Mouse (Mus musculus) intestine, embryonic 14.5 days (tissue): ENCODE measurements at regions not wholly inside any gene's neighbourhood (a gene's known extent, or its start where the extent isn't known, plus 50 kb on each side); places are given as distances from the start of the nearest gene placed in this dataset.

Experiments
- ATAC-seq: fragments of 200-750 bp; cut with Nextera tagmentation; replicated peaks from 2 replicates; pipeline ENCODE4 v1.8.0; 2017; ENCODE audit warnings: low read depth, moderate number of reproducible peaks, moderate TSS enrichment, moderate library complexity; ENCODE audit not compliant: low FRiP score, low TSS enrichment
- DNase-seq: peaks from one replicate; pipeline ENCODE4 v3.0.0-alpha.2; 2018; ENCODE audit warnings: low spot score
- H3K27ac ChIP-seq: fragments of 300-500 bp; sonication (generic); 2 replicates; pipeline ENCODE4 v1.5.1; 2014; ENCODE audit warnings: low read depth, mild to moderate bottlenecking, control low read depth
- H3K27me3 ChIP-seq: fragments of 300-500 bp; sonication (generic); replicated peaks from 2 replicates; pipeline ENCODE4 v1.6.1; 2014; ENCODE audit warnings: low read length, control low read depth; ENCODE audit not compliant: control insufficient read depth, insufficient read depth
- H3K36me3 ChIP-seq: fragments of 300-500 bp; sonication (generic); 2 replicates; pipeline ENCODE4 v1.6.1; 2014; ENCODE audit warnings: low read length, control low read depth; ENCODE audit not compliant: control insufficient read depth, insufficient read depth
- H3K4me1 ChIP-seq: fragments of 300-500 bp; sonication (generic); replicated peaks from 2 replicates; pipeline ENCODE4 v1.6.1; 2014; ENCODE audit warnings: low read length, control low read depth, mixed read lengths; ENCODE audit not compliant: control insufficient read depth, insufficient read depth
- H3K4me2 ChIP-seq: fragments of 300-500 bp; sonication (generic); 2 replicates; pipeline ENCODE4 v1.6.1; 2014; ENCODE audit warnings: low read length
- H3K4me3 ChIP-seq: fragments of 300-500 bp; sonication (generic); 2 replicates; pipeline ENCODE4 v1.5.1; 2014; ENCODE audit warnings: low read depth, low read length, control low read depth, mixed read lengths
- H3K9ac ChIP-seq: fragments of 300-500 bp; sonication (generic); 2 replicates; pipeline ENCODE4 v1.6.1; 2014; ENCODE audit warnings: mild to moderate bottlenecking, low read length
- H3K9me3 ChIP-seq: fragments of 300-500 bp; sonication (generic); 2 replicates; pipeline ENCODE4 v1.6.1; 2016; ENCODE audit warnings: low read length, control low read depth; ENCODE audit not compliant: control insufficient read depth
- WGBS: fragments of 180-500 bp; shearing (Covaris S2); extraction: QIAGEN DNeasy Blood & Tissue Kit; methylation state at CpG from one replicate; pipeline ENCODE4 v1.1.7; 2014; 5-methylcytosine and 5-hydroxymethylcytosine counted together

DNA sequence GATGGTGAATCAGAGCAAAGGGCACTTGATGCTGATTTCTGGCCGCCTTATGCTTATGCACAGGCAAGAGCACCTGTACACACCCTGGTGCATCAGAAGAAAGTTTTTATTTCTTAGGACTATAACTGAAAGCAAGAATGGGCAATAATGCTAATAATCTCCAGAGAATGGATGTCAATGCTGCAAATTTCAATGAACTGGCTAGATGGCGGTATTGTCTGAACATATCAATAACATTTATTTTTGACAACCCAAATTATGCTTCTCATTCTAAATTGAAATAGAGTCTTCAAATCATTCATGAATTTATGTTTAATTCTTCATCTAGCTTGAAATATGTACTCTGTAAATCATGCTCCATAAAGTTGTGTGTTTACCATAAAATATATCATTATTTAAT lies 399.0 kb downstream of the Flrt2 start:
- H3K27me3 ChIP-seq = no peaks in the 10 kb centered on the region
- no peaks in the 10 kb centered on the region for H3K4me1 ChIP-seq
- H3K4me3 ChIP-seq = no peak overlapping the region
- WGBS = 96% methylated on average over 2 of the region's 2 CpGs
- H3K27ac ChIP-seq = no peak overlapping the region
- no peaks in the 10 kb centered on the region for H3K9me3 ChIP-seq
- DNase-seq = no peak
- ATAC-seq = no peak
- no peak overlapping the region for H3K4me2 ChIP-seq
- H3K36me3 ChIP-seq = no peaks in the 10 kb centered on the region
- H3K9ac ChIP-seq = no peak overlapping the region

DNA sequence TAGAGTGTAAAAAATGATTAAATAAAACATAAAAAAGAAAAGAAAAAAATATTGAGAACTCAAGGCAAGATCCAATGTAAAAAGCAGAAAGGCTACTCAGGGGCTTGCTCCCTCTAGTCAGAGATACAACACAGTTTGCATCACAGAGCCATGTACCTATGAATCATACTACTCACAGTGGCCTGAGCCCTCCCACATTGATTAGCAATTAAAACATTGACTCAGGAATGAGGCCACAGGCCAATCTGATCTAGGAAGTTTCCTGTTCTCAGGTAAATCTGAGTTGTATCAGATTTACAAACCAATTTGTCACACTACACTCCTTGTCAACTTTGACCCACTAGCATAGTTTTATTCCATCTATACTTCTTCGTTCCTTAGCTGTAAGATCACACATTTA lies 414.2 kb downstream of the Flrt2 start:
- DNase-seq (no peak), ATAC-seq (no peak)
- Histone ChIP-seq H3K4me3 (no peak overlapping the region), H3K36me3 (no peaks in the 10 kb centered on the region), H3K4me2 (no peak overlapping the region), H3K9ac (no peak overlapping the region), H3K27ac (no peak overlapping the region), H3K4me1 (no peaks in the 10 kb centered on the region), H3K27me3 (no peaks in the 10 kb centered on the region), H3K9me3 (no peaks in the 10 kb centered on the region)
- WGBS = 91% methylated on average over 1 of the region's 1 CpGs

DNA sequence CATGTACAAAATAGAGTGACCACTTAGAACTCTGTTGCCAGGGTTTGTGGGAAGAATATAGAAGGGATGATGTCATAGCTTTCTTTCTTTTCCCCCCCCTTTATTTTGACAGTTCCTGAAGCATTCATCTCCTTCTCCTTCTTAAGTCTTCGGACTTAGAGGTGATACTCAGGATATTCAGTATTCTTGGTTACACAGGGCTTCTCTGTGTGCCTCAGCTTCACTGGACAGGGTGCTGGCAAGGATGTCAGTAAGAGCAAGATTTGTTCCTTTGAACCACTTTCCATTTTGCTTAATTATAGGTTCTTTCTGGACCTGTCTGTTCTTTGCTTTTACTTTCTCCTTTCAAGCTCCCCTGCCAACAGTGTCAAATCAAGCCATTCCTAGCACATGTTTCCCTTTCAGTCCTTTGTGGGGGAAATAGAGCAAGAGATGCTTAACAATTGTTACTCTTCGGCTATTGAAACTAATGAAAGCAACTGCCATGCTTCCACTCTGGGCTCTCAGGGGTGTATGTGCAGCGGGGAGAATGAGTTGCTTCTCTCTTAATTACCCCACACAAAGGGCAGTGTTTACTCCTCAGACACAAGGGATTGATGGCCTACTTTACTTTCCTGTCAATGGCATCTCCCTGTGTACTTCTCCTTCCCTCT lies 422.8 kb downstream of the Flrt2 start:
- Histone ChIP-seq H3K4me1 (no peaks in the 10 kb centered on the region), H3K4me3 (no peak overlapping the region), H3K27me3 (no peaks in the 10 kb centered on the region), H3K27ac (no peak overlapping the region), H3K9ac (no peak overlapping the region), H3K4me2 (no peak overlapping the region), H3K9me3 (no peaks in the 10 kb centered on the region), H3K36me3 (no peaks in the 10 kb centered on the region)
- 69% methylated on average over 3 of the region's 3 CpGs for WGBS
- DNase-seq = no peak
- ATAC-seq = no peak

DNA sequence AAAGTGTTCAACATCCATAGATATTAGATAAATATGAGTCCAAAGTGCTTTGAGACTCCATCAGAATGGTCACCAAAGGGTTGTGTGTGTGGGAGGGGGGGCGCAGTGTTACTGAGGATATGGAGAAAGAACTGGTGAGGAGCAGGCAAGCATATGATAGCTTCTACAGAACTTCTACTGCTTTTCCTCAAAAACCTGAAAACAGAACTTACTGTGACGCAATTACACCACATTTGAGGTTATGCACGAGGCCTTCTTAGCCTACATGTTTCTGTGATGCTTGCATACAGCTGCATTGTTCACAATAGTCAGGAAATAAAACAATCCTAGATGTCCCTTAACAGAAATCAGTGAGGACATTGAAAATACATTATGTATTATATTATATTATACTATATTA lies 425.5 kb downstream of the Flrt2 start:
- H3K4me2 ChIP-seq = no peak overlapping the region
- no peaks in the 10 kb centered on the region for H3K27me3 ChIP-seq
- no peaks in the 10 kb centered on the region for H3K36me3 ChIP-seq
- no peaks in the 10 kb centered on the region for H3K9me3 ChIP-seq
- H3K4me1 ChIP-seq = no peaks in the 10 kb centered on the region
- WGBS = 81% methylated on average over 3 of the region's 3 CpGs
- no peak overlapping the region for H3K4me3 ChIP-seq
- no peak overlapping the region for H3K27ac ChIP-seq
- no peak overlapping the region for H3K9ac ChIP-seq
- DNase-seq (no peak), ATAC-seq (no peak)

DNA sequence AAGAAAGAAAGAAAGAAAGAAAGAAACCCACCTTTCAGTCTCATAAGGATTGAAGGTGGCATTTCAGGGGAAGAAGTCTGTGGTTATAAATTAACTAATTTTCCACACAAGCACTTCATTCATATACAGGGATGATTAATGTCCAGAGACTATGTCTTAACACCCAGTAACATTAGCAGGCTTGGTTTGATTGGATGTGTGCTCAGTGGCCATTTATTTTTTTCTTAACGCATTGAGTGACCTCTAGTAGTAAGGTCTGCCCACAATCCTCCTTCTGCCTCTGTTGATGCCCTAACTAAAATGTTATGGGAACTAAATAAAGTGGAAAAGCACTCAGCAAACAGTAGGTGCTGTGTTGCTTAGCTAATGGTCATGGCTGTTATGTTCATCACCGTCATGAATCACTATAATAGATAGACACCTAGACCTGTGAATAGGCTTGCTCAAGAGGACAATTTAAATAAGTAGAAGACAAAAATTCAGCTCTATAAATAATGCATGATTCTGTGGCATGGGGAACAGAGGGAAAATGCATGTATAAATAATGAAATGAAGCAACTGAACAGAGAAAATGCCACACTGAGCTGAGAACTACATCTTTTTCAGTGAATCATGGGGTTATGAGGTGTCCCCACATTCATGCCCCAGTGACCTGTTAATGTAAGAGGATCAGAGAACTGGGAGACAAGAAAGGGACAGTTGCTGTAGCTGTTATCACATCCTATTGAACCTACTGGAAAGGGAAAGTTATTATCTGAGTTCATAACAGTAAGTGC lies 432.3 kb downstream of the Flrt2 start:
- Histone ChIP-seq H3K27ac (no peak overlapping the region), H3K36me3 (no peaks in the 10 kb centered on the region), H3K4me3 (no peak overlapping the region), H3K27me3 (no peaks in the 10 kb centered on the region), H3K9ac (no peak overlapping the region), H3K4me1 (no peaks in the 10 kb centered on the region), H3K4me2 (no peak overlapping the region), H3K9me3 (no peaks in the 10 kb centered on the region)
- DNase-seq = no peak
- no peak for ATAC-seq
- WGBS = 73% methylated on average over 2 of the region's 2 CpGs

DNA sequence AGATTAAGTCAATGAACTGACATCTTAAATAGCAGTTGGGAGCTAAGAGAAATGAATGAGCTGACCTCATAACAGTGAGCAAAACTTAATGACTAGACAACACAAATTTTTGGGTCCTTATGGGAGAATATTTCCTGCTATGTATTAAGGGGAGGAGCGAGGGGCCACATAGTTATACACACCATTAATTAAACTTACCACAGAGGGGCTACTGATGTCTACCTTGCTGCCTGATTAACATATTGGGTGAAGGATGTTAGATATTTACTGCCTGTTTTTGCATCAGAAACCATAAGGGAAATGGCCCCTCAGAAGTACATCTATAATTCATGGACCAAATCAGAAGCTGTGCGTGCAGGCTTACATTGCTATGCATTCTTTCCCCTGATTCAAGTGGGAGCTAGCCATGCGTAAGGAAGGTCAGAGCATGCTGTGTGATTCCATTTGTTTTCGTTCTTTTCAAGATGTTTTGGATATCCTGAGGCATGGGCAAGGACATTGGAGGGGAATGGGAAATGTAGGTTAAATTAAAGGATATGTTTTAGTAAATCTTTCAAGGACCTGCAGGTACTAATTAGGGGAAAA lies 437.9 kb downstream of the Flrt2 start:
- DNase-seq = no peak
- 81% methylated on average over 4 of the region's 4 CpGs for whole genome bisulfite sequencing
- no peaks in the 10 kb centered on the region for H3K9me3 ChIP-seq
- ATAC-seq = no peak
- no peak overlapping the region for H3K27ac ChIP-seq
- H3K27me3 ChIP-seq = no peaks in the 10 kb centered on the region
- no peak overlapping the region for H3K9ac ChIP-seq
- no peaks in the 10 kb centered on the region for H3K4me1 ChIP-seq
- no peaks in the 10 kb centered on the region for H3K36me3 ChIP-seq
- H3K4me2 ChIP-seq = no peak overlapping the region
- no peak overlapping the region for H3K4me3 ChIP-seq

DNA sequence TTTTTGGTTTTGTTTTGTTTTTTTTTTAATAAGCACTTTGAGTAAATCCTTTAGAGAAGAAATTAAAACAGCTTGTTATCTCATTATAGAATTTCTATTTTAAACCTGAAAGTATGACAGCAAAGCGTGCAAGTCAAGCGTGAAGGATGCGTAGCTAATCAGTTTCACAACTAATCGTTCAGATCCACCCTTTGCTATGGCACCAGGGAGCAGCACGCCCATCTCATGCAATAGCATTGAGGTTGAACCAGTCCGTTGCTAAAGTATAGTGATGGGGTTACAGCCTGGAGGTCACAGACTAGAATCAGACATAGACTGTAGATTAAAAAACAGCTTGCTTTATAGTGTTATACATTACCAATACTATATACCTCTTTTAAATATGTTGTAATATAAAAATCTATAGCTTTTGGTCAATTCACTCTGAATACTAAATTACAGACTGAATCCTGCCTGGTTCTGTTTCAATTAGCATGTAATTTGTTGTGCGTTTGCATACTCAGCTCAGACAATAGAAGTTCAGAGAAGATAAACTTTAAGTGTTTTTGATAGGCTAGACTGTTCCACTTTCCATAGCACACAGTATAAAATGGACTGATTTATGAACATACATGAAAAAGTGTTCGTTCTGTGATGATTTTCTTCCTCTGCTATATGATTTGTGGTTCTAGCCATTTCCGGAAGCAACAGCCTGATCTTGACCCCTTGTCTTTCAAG lies 438.9 kb downstream of the Flrt2 start:
- H3K4me3 ChIP-seq = no peak overlapping the region
- H3K4me2 ChIP-seq = no peak overlapping the region
- no peaks in the 10 kb centered on the region for H3K27me3 ChIP-seq
- WGBS = 88% methylated on average over 9 of the region's 9 CpGs
- no peak overlapping the region for H3K9ac ChIP-seq
- H3K36me3 ChIP-seq = no peaks in the 10 kb centered on the region
- no peak overlapping the region for H3K27ac ChIP-seq
- no peaks in the 10 kb centered on the region for H3K9me3 ChIP-seq
- DNase-seq (no peak), ATAC-seq (no peak)
- H3K4me1 ChIP-seq = no peaks in the 10 kb centered on the region

DNA sequence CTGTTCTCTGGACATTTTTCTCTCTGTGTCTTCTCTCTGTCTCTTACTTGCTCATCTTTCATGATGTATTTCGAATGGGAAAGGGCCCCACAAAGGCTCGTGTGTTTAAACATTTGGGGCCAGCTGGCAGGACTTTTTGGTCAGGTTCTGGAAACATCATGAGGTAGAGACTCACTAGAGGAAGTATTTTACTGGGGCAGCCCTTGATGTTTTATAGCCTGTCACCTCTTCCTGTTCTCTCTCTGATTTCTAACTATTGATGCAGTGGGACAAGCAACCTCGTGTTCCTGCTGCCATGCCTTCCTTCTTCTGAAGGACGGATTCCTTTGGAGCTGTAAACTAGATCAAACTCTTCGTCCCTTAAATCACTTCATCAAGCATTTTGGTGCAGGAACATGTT lies 442.1 kb downstream of the Flrt2 start:
- WGBS = 38% methylated on average over 5 of the region's 5 CpGs
- no peak for DNase-seq
- Histone ChIP-seq H3K4me2 (no peak overlapping the region), H3K9ac (no peak overlapping the region), H3K27ac (no peak overlapping the region), H3K9me3 (no peaks in the 10 kb centered on the region), H3K4me3 (no peak overlapping the region), H3K4me1 (no peaks in the 10 kb centered on the region), H3K36me3 (no peaks in the 10 kb centered on the region), H3K27me3 (no peaks in the 10 kb centered on the region)
- ATAC-seq = no peak
